Mouse (Mus musculus) gonadal fat pad, adult 2 months (tissue): Measurements from ENCODE around the gene Arsb. TPM values are rescaled to one million over a fixed set of nuclear protein-coding genes. Genes with fewer than 3 reads are reported as not detected.

Experiments
- DNase-seq: peaks from one replicate; pipeline ENCODE4 v3.0.0-alpha.2; 2012; ENCODE audit warnings: low read depth
- polyA plus RNA-seq: library from polyadenylated mRNA; depleted of rRNA; stranded (reverse); fragments of >200 nt; gene quantifications from 2 replicates; pipeline ENCODE4 v1.2.3, GENCODE M21; 2012

Arsb gene
- polyA plus RNA-seq, 1 experiment = 29.3 TPM

GRCm38 (mm10) chr13:93840146-93840545, 68.7 kb downstream of the Arsb start:
- no peak for DNase-seq

GRCm38 (mm10) chr13:93846831-93847518, 75.5 kb downstream of the Arsb start:
- DNase-seq = no peak

- DNase-seq = no peak
Measured at GRCm38 (mm10) chr13:93847614-93848013, 76.2 kb downstream of the Arsb start.

- DNase-seq = no peak
Measured at GRCm38 (mm10) chr13:93848615-93849014, 77.2 kb downstream of the Arsb start.

GRCm38 (mm10) chr13:93849751-93850355, 78.4 kb downstream of the Arsb start:
- DNase-seq = no peak

GRCm38 (mm10) chr13:93850674-93851073, 79.2 kb downstream of the Arsb start:
- DNase-seq = no peak

- no peak for DNase-seq
Measured at GRCm38 (mm10) chr13:93852419-93853138, 81.1 kb downstream of the Arsb start.

GRCm38 (mm10) chr13:93853767-93854166, 82.3 kb downstream of the Arsb start:
- DNase-seq = no peak

GRCm38 (mm10) chr13:93854325-93854724, 82.9 kb downstream of the Arsb start:
- DNase-seq = no peak

- no peak for DNase-seq
Measured at GRCm38 (mm10) chr13:93854966-93855562, 83.6 kb downstream of the Arsb start.

- DNase-seq = no peak
Measured at GRCm38 (mm10) chr13:93855701-93856183, 84.3 kb downstream of the Arsb start.

GRCm38 (mm10) chr13:93861211-93861610, 89.8 kb downstream of the Arsb start:
- no peak for DNase-seq

GRCm38 (mm10) chr13:93864066-93864740, 92.8 kb downstream of the Arsb start:
- DNase-seq = no peak

- DNase-seq = no peak
Measured at GRCm38 (mm10) chr13:93866638-93867037, 95.2 kb downstream of the Arsb start.

- DNase-seq = no peak
Measured at GRCm38 (mm10) chr13:93871681-93872080, 100.3 kb downstream of the Arsb start.

GRCm38 (mm10) chr13:93872591-93872990, 101.2 kb downstream of the Arsb start:
- no peak for DNase-seq

GRCm38 (mm10) chr13:93877924-93878323, 106.5 kb downstream of the Arsb start:
- DNase-seq = no peak

- no peak for DNase-seq
Measured at GRCm38 (mm10) chr13:93879426-93879825, 108.0 kb downstream of the Arsb start.

GRCm38 (mm10) chr13:93882132-93882531, 110.7 kb downstream of the Arsb start:
- DNase-seq = no peak

- no peak for DNase-seq
Measured at GRCm38 (mm10) chr13:93886999-93887398, 115.6 kb downstream of the Arsb start.

- no peak for DNase-seq
Measured at GRCm38 (mm10) chr13:93888196-93888595, 116.8 kb downstream of the Arsb start.

GRCm38 (mm10) chr13:93888916-93889315, 117.5 kb downstream of the Arsb start:
- no peak for DNase-seq
